Mouse (Mus musculus): Measurements from ENCODE around the gene Tsfm.

GRCm38 (mm10) chr10:127018422-127018821 is 12.2 kb downstream of the Tsfm start:
- TF ChIP-seq CTCF (IDR thresholded peaks at IDR 0.05; ENCODE audit: insufficient read depth, low read depth, low read length) (no peak), POLR2A (IDR thresholded peaks at IDR 0.05; ENCODE audit: insufficient read depth, low read depth, low read length) (no peak)

All from olfactory bulb, adult 2 months (tissue).